Mouse (Mus musculus) lung, postnatal 0 days (tissue): ENCODE results near the gene Kat2a.

Experiments
- CTCF ChIP-seq: IDR thresholded peaks from 2 replicates; pipeline ENCODE4 v1.5.1; 2016; ENCODE audit warnings: antibody characterized with exemption, mild to moderate bottlenecking
- EP300 ChIP-seq: IDR thresholded peaks from 2 replicates; pipeline ENCODE4 v1.6.1; 2016; ENCODE audit warnings: antibody characterized with exemption, mild to moderate bottlenecking, control low read depth

DNA sequence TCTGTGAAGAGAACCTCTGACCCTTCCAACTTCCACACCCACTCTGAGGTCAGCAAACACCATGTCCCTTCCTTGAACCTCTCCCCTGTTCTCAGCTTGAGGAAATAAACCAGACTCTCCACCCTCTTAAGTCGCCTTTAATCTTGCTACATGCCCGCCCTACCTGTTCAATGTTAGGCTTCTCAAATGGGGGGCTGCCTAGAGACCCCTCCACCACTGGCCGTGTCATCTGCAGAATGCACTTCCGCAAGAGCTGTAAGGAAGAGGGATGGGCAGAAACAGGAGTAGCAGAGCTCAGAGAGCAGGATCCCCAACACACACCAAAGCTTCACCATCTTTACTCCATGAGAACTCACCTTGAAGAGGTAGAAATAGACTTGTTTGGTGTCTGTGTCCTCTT, 1.3 kb downstream of the Kat2a start:
- no peak for TF ChIP-seq CTCF
- no peak for TF ChIP-seq EP300
